Mouse (Mus musculus) B cell, adult 2 months (primary cell): ENCODE data around the gene Pax4.
A peak's percentile ranks its signal among the peaks of the same experiment; 100 is the strongest.

Source experiments
- DNase-seq, 2 experiments: peaks; one replicate each; pipeline ENCODE4 v3.0.0; 2022

The Pax4 gene

GRCm38 (mm10) chr6:28431538-28431855 is 17.7 kb downstream of the Pax4 start:
- DNase-seq = no peak

- DNase-seq = no peak
Observed at GRCm38 (mm10) chr6:28430795-28431537, 18.2 kb downstream of the Pax4 start.

GRCm38 (mm10) chr6:28429870-28430269 is 19.3 kb downstream of the Pax4 start:
- DNase-seq = no peak

GRCm38 (mm10) chr6:28428290-28428689 is 20.9 kb downstream of the Pax4 start, which contains the start of gene Gcc1:
TSS of gene Gcc1 (minus strand) at chr6:28428390.
- no peak for DNase-seq

GRCm38 (mm10) chr6:28427096-28427839 is 21.9 kb downstream of the Pax4 start, which contains the start of gene Fscn3:
TSS of gene Fscn3 (plus strand) at chr6:28427789.
- DNase-seq = no peak

GRCm38 (mm10) chr6:28425019-28425418 is 24.1 kb downstream of the Pax4 start:
- DNase-seq = no peak

GRCm38 (mm10) chr6:28423767-28424695 is 25.1 kb downstream of the Pax4 start:
- DNase-seq = peak in 1 of 2 experiments; percentile 45

- peak; percentile 98 for DNase-seq
Observed at GRCm38 (mm10) chr6:28423313-28423712, 25.8 kb downstream of the Pax4 start, which contains the start of gene Arf5. TSS of gene Arf5 (plus strand) at chr6:28423560.

- DNase-seq = no peak
Observed at GRCm38 (mm10) chr6:28422651-28423290, 26.4 kb downstream of the Pax4 start.

GRCm38 (mm10) chr6:28421469-28422000 is 27.6 kb downstream of the Pax4 start:
- DNase-seq = peak; percentile 99

GRCm38 (mm10) chr6:28420865-28421264 is 28.3 kb downstream of the Pax4 start:
- no peak for DNase-seq

- no peak for DNase-seq
Observed at GRCm38 (mm10) chr6:28420361-28420760, 28.8 kb downstream of the Pax4 start.

GRCm38 (mm10) chr6:28419673-28420072 is 29.5 kb downstream of the Pax4 start:
- no peak for DNase-seq

- DNase-seq = no peak
Observed at GRCm38 (mm10) chr6:28418449-28418848, 30.7 kb downstream of the Pax4 start.

GRCm38 (mm10) chr6:28416981-28417380 is 32.2 kb downstream of the Pax4 start:
- DNase-seq = no peak

GRCm38 (mm10) chr6:28411236-28411635 is 37.9 kb downstream of the Pax4 start:
- no peak for DNase-seq

GRCm38 (mm10) chr6:28410053-28410452 is 39.1 kb downstream of the Pax4 start:
- no peak for DNase-seq

GRCm38 (mm10) chr6:28399791-28400190 is 49.4 kb downstream of the Pax4 start:
- peak; percentile 25 to 31 for DNase-seq

GRCm38 (mm10) chr6:28398726-28399125 is 50.4 kb downstream of the Pax4 start:
- DNase-seq = no peak

GRCm38 (mm10) chr6:28397681-28398203 is 51.4 kb downstream of the Pax4 start, which contains the start of gene Zfp800:
TSS of gene Zfp800 (minus strand) at chr6:28398005.
- DNase-seq = peak; percentile 21 to 35

GRCm38 (mm10) chr6:28396853-28397457 is 52.2 kb downstream of the Pax4 start:
- peak; percentile 14 to 17 for DNase-seq
